Mouse (Mus musculus) activated CD4-positive, CD25-positive, alpha-beta regulatory T cell, adult 4 months (primary cell): ENCODE measurements around the gene Col18a1. TPM values are rescaled to one million over a fixed set of nuclear protein-coding genes. Genes with fewer than 3 reads are reported as not detected.
"Not testable (repeated sequence)": the region's sequence is repeated elsewhere in the genome, so short reads cannot be mapped to it uniquely, and the experiment has no call there.

Experiments used
- ATAC-seq: one replicate; pipeline ENCODE4 v1.8.0; 2017
- polyA plus RNA-seq, 2 experiments: library from polyadenylated mRNA; unstranded; fragments of 100-300 nt; shearing (Covaris generic); gene quantifications; one replicate each; pipeline ENCODE4 v1.2.1; 2017

Gene Col18a1
- polyA plus RNA-seq, 2 experiments from 2014 or later, result 0.09 to 0.17 TPM

DNA sequence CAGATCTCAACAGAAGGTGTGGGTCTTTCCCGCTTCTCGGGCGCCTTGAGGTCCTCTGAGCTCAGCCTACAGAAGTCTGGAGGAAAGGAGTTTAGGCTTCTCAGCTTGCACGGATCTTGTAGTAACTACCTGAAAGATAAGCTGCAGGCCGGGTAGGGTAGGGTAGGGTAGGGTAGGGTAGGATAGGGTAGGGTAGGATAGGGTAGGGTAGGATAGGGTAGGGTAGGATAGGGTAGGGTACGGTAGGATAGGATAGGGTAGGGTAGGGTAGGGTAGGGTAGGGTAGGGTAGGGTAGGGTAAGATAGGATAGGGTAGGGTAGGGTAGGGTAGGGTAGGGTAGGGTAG lies 31.6 kb downstream of the Col18a1 start:
- ATAC-seq, result not testable (repeated sequence)

DNA sequence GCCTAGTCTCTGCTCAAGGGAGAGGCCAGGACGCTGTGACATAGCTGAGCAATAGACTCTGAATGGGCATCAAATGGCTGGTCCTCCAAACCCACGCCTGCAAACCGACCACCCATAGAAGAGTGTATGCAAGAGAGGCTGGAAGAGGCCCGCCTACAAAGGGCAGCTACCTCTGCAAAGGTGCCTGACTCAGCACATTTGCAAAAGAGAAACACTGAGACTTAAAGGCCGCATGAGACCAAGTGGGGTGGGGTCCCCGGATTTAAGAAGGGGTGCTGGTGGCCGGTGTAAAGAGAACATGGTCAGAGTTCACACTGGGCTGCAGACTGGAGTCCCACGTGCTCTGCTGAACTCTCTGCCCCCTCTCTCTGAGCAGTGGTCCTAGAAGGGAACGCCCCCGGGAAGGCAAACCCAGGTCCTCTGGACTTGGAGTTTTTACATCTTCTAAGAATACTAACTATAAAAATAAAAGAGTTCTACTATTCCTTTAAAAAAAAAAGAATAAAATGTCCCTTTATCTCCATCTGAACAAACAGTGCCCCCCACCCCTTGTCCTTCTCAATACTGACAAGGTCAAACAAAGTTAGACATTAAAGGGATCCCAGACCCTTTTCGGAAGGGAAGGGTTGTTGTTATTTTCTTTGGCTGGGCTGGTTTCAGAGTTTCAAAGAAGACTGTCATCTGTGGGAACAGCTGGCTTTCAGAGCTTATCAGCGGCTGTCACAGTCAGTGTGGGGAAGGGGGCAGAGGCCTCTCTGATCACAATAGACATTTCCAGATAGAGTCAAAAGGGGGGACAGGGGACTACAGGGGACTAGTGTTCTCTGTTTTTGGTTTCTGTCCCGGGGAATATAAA lies 32.2 kb downstream of the Col18a1 start:
- ATAC-seq, result no peak

GRCm38 (mm10) chr10:77132118-77132517 lies 34.2 kb downstream of the Col18a1 start:
- ATAC-seq, result no peak

DNA sequence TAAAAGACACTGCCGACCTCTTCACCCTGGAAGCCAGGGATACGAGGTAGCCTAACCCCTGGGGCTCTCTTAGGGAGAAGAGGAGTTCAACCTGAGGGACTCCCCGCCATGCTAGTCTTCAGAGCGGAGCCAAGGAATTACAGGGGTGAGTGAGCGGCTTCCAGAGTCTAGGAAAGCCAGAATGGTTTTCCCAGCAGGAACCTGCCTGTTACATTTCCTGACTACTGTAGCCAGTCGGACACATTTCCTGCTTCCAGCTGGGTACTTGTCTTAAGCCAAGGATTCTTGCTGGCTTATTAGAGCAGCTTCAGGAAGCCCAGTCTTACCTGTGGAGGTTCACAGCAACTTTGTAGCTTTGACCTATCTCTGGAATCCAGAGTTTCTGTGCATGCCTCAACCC lies 34.8 kb downstream of the Col18a1 start:
- ATAC-seq, result no peak

DNA sequence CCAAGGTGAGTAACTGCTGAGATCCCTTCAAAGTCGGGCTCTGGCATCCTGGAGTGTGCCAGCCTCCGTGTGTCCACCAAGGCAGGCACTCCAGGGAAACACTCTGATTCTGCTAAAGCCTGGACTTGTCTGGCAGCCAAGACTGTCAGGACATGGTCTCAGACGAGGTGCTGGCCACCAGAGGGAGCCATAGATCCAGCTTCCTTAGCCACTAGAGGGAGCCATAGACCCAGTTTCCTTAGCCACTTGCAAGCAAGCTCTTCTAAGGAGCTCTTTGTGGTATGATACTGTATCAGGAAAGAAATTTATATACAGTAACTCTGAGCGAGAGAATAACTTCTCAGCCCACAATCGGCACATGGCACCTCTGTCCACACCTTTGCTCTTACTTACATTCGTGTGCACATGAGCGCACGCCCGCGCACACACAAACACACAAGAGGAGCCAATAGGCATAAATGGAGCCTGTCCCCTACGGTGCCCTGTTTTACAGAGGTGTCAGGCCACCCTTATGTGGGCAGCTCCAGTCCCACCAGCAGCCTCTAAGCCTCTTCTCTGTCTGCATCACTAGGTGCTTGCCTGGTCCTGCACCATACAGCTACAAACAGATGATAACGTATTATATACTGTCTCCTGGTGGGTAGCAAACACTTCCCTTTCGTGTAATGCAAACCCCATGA lies 35.6 kb downstream of the Col18a1 start:
- ATAC-seq, result peak; percentile 78

- ATAC-seq, result no peak
These were observed 36.5 kb downstream of the Col18a1 start for GRCm38 (mm10) chr10:77129637-77130410.

- ATAC-seq, result no peak
These were observed 38.4 kb downstream of the Col18a1 start for GRCm38 (mm10) chr10:77127926-77128325.

DNA sequence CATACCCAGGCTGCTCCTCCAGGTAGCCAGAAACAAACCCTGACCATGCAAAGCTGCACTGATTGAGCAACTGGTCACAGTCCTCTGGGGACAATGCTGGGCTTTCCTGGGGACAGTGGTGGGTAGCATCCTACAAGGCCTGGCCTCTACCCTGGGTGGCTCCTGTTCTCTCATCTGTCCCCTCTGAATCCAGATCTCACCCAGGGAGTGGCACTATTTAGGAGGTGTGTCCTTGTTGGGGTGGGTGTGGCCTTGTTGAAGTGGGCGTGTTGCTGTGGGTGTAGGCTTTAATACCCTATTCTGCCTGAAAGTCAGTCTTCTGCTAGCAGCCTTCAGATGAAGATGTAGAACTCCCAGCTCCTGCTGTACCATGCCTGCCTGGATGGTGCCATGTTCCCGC lies 39.8 kb downstream of the Col18a1 start:
- ATAC-seq, result no peak

DNA sequence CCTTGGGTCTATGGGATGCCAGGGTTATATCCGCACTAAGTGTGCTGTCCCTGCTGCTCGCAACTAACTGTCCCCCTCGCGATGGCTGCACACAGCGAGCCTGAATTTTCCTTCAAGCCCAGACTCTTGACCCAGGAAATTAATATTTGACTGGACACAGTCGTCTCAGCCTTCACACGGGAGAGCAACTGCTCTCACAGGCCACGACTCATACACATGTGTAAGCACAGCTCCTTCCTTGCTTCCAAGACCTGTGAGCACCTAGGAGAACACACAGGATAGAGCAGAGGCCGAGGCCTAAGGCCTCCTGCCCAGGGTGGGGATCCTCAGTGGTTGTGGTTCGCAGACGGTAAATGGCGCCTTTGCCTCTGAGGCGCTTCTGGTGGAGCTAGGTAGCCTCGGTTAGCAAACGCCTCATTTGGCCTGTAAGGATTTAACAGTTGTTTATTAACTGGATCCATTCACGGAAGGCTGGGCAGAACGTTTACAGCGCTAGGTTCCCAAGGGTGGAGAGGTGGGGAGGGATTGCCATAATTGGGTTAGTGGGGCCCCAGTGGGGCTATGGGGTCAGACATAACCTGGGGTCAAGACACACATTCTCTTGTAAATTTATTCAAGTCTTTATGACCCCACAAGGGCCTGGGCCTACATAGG lies 41.1 kb downstream of the Col18a1 start:
- ATAC-seq, result no peak

DNA sequence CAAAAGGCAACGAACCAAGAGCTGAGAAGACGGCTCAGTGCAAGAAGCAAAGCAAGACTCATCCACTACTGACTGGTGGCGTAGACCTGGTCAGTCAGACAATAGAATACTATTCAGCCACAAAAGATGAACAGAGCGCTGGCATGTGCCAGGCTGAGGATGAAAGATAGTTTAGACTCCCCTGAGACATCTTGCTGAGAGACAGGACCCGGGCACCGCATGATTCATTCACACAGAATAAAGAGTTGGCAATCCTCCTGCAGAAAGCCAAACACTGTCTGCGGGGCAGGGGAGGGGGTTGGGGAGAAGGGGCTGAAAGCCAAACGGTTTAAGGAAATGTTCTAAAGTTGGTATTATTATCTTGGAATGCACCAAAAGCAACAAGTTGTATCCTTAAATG lies 42.4 kb downstream of the Col18a1 start:
- ATAC-seq, result no peak

GRCm38 (mm10) chr10:77121287-77122022 lies 44.9 kb downstream of the Col18a1 start:
- ATAC-seq, result no peak

- no peak for ATAC-seq
These were observed 45.8 kb downstream of the Col18a1 start for GRCm38 (mm10) chr10:77120501-77120900.

DNA sequence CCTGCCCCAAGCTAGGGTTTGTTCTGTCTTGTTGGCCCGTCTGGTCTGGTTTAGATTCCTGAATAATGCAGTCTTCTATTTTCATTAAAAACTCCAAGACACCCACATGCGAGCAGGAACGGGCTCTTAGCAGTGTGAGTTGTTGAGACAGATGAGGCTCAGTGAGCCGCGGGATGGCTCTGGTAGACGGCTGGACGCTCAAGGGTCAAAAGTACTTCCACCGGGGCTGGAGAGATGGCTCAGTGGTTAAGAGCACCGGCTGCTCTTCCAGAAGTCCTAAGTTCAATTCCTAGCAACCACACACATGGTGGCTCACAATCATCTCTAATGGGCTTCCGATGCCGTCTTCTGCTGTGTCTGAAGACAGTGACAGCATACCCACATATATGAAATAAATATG lies 46.9 kb downstream of the Col18a1 start:
- no peak for ATAC-seq

DNA sequence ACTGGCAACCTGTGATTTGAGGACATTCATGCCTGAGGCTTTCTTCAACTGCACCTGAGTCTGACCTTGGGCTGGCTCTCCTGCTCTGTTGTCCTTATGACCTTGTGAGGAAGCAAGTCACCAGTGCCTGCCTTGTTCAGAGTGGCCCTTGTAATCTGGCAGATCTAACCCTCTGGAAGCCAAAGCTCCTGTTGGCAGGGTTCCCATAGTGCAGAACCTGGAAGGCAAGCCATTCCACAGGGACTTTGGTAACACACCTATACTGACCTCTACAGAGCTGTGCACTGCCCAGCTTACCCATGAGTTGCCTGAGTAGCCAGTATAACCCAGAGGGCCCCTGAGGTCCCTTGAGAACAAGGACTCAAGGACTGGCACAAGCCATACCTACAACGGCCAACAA lies 48.0 kb downstream of the Col18a1 start:
- ATAC-seq, result no peak

GRCm38 (mm10) chr10:77116537-77117455 lies 49.6 kb downstream of the Col18a1 start:
- no peak for ATAC-seq

DNA sequence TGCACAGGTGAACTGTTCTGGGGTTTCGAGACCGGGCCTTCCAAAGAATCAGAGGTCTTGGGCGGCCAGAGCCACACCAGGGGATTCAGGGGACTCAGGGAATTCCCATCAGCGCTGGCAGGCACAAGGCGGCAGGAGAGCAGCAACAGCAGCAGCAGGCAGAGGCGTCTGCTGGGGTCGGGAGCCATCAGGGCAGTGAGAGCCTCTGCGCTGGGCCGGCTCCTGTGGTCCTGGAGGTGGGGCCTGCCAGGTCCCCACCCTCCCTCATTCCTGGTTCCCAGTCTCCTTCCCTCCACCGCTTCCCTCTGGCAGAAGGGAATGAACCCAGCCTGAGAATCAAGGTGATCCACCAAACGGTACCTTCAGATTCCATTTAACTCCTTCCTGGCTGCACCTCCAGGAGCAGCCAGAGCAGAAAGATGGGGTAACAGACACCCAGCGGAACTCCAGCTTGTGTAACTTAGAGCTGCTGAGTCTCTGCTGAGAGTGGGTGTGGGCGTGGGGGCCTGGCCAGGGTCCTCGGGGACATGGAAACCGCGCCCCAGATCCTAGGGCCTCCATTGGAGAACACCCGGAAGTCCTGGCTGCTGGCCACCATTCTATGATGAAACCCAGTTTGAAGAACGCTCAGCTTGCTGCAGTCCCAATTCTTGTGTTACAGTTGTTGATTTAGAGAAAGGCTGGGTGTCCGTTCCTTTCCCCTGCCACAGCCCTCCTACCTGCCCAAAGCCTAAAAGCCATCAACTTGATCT lies 52.7 kb downstream of the Col18a1 start:
- no peak for ATAC-seq

DNA sequence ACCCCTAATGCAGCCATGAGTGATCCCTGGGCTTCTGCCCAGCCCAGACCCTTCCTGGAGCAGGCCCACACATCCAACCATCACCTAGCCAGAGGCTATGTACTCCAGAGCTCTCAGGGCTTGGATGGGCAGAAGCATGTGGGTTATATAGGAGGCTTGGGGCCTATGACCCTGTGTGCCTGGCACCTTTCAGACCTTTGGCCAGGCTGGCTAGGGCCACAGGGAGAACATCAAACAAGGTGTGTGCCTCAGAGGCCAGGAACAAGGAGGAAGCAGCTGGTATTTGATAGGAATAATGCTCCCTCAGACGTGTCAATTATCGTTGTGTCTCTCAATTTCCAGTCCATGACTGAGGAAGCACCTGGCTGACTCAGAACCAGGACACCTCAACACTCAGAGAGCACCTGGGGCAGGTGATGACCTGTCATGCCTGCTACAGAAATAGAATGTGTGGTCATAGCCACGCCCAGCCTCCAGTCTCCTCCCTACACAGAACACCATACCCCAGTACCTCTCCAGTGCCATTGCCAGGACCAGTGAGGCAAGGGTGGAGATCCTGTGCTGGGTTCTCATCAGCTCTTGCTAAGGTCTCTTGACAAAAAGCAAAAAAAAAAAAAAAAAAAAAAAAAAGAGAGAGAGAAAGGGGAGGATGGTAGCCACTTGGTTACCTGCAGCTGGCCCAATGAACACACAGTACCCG lies 54.6 kb downstream of the Col18a1 start:
- ATAC-seq, result no peak

GRCm38 (mm10) chr10:77110843-77111242 lies 55.5 kb downstream of the Col18a1 start:
- no peak for ATAC-seq

- no peak for ATAC-seq
These were observed 56.3 kb downstream of the Col18a1 start for GRCm38 (mm10) chr10:77110010-77110409.

DNA sequence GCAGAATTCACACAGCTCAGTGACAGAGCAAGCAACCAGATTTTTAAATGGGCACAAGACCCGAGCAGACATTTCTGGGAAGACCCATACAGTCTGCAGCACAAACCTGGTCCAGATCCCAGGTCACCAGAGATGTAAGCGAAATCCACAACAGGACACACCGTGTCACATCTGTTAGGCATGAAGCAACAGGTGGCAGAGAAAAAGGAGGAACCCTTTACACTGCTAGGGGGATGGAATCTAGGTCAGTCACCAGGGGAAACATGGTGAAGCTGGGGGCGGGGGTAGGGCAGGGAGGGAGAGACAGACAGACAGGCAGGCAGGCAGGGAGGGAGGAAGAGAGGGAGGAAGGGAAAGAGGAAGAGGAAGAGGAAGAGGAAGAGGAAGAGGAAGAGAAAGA lies 58.2 kb downstream of the Col18a1 start:
- ATAC-seq, result no peak
